Mouse (Mus musculus) spleen, postnatal 4 days (tissue): ENCODE data around the gene Pcgf5.

Experiments used
- DNase-seq, 2 experiments: peaks; one replicate each; pipeline ENCODE4 v3.0.0; 2022; ENCODE audit warnings: low spot score in 2 of 2

The Pcgf5 gene

GRCm38 (mm10) chr19:36477684-36478083 is 129.6 kb downstream of the Pcgf5 start:
- no peak for DNase-seq

GRCm38 (mm10) chr19:36490911-36491310 is 142.8 kb downstream of the Pcgf5 start:
- no peak for DNase-seq

GRCm38 (mm10) chr19:36495555-36495954 is 147.4 kb downstream of the Pcgf5 start:
- DNase-seq = no peak

GRCm38 (mm10) chr19:36496532-36496931 is 148.4 kb downstream of the Pcgf5 start:
- no peak for DNase-seq

- DNase-seq = no peak
Observed at GRCm38 (mm10) chr19:36497067-36497466, 149.0 kb downstream of the Pcgf5 start.

GRCm38 (mm10) chr19:36497744-36498143 is 149.6 kb downstream of the Pcgf5 start:
- no peak for DNase-seq

- DNase-seq = no peak
Observed at GRCm38 (mm10) chr19:36504716-36505115, 156.6 kb downstream of the Pcgf5 start.
